Mouse (Mus musculus) stomach, adult 2 months (tissue): ENCODE measurements around the gene B4galt5. TPM values are rescaled to one million over a fixed set of nuclear protein-coding genes. Genes with fewer than 3 reads are reported as not detected.

Source experiments
- polyA plus RNA-seq: library from polyadenylated mRNA; depleted of rRNA; stranded (reverse); fragments of >200 nt; gene quantifications from 2 replicates; pipeline ENCODE4 v1.2.3, GENCODE M21; 2012; rRNA removed

The B4galt5 gene
- polyA plus RNA-seq, result 3.5 and 4.7 TPM in 2 replicates

GRCm38 (mm10) chr2:167348376-167349282, at the start of gene B4galt5:
Gene B4galt5 (minus strand): TSS chr2:167349183.

Other genes starting within 250 kb of the B4galt5 start
- 1.8 and 2.1 TPM in 2 replicates for gene Kcnb1, start 159.0 kb downstream of the B4galt5 start, polyA plus RNA-seq
- 17.2 and 27.6 TPM in 2 replicates for gene Ptgis, start 108.6 kb downstream of the B4galt5 start, polyA plus RNA-seq
- gene Slc9a8, start 72.5 kb upstream of the B4galt5 start, polyA plus RNA-seq, result 18.0 and 21.4 TPM in 2 replicates
- gene Rnf114, start 143.5 kb upstream of the B4galt5 start, polyA plus RNA-seq, result 32.3 and 33.0 TPM in 2 replicates
- gene Spata2, start 143.7 kb upstream of the B4galt5 start, polyA plus RNA-seq, result 14.8 and 15.5 TPM in 2 replicates
- gene Snai1, start 189.0 kb upstream of the B4galt5 start, polyA plus RNA-seq, result 14.6 and 19.5 TPM in 2 replicates